Mouse (Mus musculus) B cell, adult 62 days (primary cell): ENCODE data around the gene Abhd14b. TPM values are rescaled to one million over a fixed set of nuclear protein-coding genes. Genes with fewer than 3 reads are reported as not detected.

Experiments used
- total RNA-seq: library from RNA; stranded (reverse); gene quantifications from 4 replicates; pipeline ENCODE4 v1.2.4, GENCODE M21; 2023

The Abhd14b gene
- total RNA-seq = 4.4 to 6.3 TPM (median 5.1 TPM) in 4 replicates

DNA sequence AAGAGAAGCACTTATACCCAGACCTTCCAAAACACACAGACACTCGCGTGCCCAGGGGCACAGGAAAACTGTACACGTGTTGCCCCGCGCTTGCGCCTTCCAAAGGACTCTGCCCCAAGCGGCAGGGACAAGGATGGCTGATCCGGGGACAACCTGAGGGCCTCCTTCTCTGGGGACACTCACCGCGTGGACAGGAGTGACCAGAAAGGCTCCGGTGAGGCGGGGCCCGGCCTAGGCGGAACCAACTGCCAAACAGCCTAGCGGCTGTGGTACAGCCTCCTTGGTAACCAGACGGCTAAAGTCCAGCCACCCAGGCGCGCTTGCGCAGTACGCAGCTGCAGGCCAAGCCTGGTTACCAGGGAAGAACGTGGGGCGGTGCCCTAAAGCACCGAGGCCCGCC lies at the start of gene Abhd14b, which contains the start of gene Abhd14a:
Gene Abhd14b, plus strand, starts transcription at position 112 of the 400 bp plus-strand sequence.
Gene Abhd14a, minus strand, starts transcription at position 331 of the 400 bp plus-strand sequence.

GRCm38 (mm10) chr9:106429221-106430014 lies 17.8 kb upstream of the Abhd14b start, which contains the start of gene Rpl29:
Gene Rpl29 (plus strand): TSS chr9:106429454.

DNA sequence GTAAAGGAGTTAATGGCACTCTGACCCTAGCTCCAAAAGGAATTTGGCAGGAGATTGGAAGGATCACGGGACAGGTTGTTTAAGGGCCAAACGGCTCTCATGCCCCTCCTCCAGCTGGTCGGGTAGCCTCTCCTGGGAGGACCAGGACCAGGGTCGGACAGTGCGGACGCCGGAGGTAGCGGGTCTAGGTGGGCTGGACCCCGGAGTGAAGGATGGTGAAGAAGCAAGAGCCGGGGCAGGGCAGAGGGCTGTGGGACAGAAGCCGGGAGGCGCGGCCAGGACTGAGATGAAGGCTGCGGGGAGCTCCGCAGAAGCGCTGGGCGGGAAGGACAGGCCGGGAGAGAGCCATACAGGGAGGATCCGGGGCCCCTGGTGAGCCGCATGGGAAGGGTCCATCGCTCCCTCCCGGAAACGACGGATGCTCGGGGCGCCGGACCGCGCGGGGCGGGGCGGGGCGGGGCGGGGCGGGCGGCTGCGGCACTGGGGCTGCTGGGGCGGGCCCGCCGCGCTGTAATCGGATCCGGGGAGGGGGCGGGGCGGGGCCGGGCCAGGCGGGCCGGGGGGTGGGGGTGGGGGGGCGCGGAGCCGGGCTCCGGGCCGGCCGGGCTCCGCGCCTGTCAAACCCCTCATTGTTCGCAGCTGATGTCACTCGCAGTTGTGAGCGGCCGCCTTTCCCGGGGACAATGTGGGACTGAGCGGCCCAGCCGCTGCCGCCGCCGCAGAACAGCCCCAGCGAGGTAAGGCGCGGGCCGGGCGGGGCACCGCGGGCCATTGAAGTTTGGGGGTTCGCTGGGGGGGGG lies 6.2 kb downstream of the Abhd14b start, which contains the start of gene Pcbp4:
Gene Pcbp4, plus strand, starts transcription at position 21 of the 800 bp plus-strand sequence.

GRCm38 (mm10) chr9:106465571-106466200 lies 18.4 kb downstream of the Abhd14b start, which contains the start of gene Gpr62:
Gene Gpr62 (minus strand): TSS chr9:106465938.

GRCm38 (mm10) chr9:106475663-106476001 lies 28.4 kb downstream of the Abhd14b start, which contains the start of gene Rrp9:
Gene Rrp9 (plus strand): TSS chr9:106475963.

GRCm38 (mm10) chr9:106476924-106477484 lies 29.7 kb downstream of the Abhd14b start, which contains the start of gene Parp3:
Gene Parp3 (minus strand): TSS chr9:106476949.

GRCm38 (mm10) chr9:106499667-106500066 lies 52.4 kb downstream of the Abhd14b start, which contains the start of gene Iqcf1:
Gene Iqcf1 (plus strand): TSS chr9:106499967.

Other genes starting within 250 kb of the Abhd14b start
- 79.2 to 90.7 TPM (median 87.2 TPM) in 4 replicates for gene Ppm1m, start 247.7 kb upstream of the Abhd14b start, total RNA-seq
- gene Twf2, start 244.4 kb upstream of the Abhd14b start, total RNA-seq = 64.9 to 72.7 TPM (median 66.8 TPM) in 4 replicates
- gene Tlr9, start 224.9 kb upstream of the Abhd14b start, total RNA-seq = 142 to 160 TPM (median 155 TPM) in 4 replicates
- gene Alas1, start 198.8 kb upstream of the Abhd14b start, total RNA-seq = 31.5 to 42.7 TPM (median 40.7 TPM) in 4 replicates
- 3.2 to 5.0 TPM (median 3.7 TPM) in 4 replicates for gene Poc1a, start 166.4 kb upstream of the Abhd14b start, total RNA-seq
- 27.9 to 31.0 TPM (median 29.5 TPM) in 4 replicates for gene Dusp7, start 78.8 kb upstream of the Abhd14b start, total RNA-seq
- gene Rpl29, start 18.0 kb upstream of the Abhd14b start, total RNA-seq = 677 to 786 TPM (median 732 TPM) in 4 replicates
- gene Acy1, start 9.1 kb upstream of the Abhd14b start, total RNA-seq = 16.8 to 19.5 TPM (median 17.8 TPM) in 4 replicates
- 7.2 to 9.9 TPM (median 8.4 TPM) in 4 replicates for gene Abhd14a, start 219 bp downstream of the Abhd14b start, total RNA-seq
- 4.8 to 8.3 TPM (median 5.7 TPM) in 4 replicates for gene Pcbp4, start 5.8 kb downstream of the Abhd14b start, total RNA-seq
- 0.30 to 0.66 TPM (median 0.47 TPM) in 3 of 4 replicates, not detected in the other for gene Gpr62, start 18.5 kb downstream of the Abhd14b start, total RNA-seq
- gene Rrp9, start 28.5 kb downstream of the Abhd14b start, total RNA-seq = 51.1 to 62.7 TPM (median 59.3 TPM) in 4 replicates
- 43.4 to 56.2 TPM (median 50.5 TPM) in 4 replicates for gene Parp3, start 29.5 kb downstream of the Abhd14b start, total RNA-seq
- not detected in 4 replicates for gene Iqcf1, start 52.5 kb downstream of the Abhd14b start, total RNA-seq
- gene Iqcf5, start 67.1 kb downstream of the Abhd14b start, total RNA-seq = not detected in 4 replicates
- not detected in 4 replicates for gene Iqcf3, start 114.2 kb downstream of the Abhd14b start, total RNA-seq
- not detected in 4 replicates for gene Iqcf4, start 123.5 kb downstream of the Abhd14b start, total RNA-seq
- gene Iqcf6, start 179.1 kb downstream of the Abhd14b start, total RNA-seq = not detected in 4 replicates
- gene Grm2, start 208.6 kb downstream of the Abhd14b start, total RNA-seq = not detected in 4 replicates
- 35.4 to 37.0 TPM (median 36.3 TPM) in 4 replicates for gene Tex264, start 238.5 kb downstream of the Abhd14b start, total RNA-seq